Mouse (Mus musculus) cerebellum, adult 18-20 months (tissue): ENCODE data around the gene Pias3.
"Not testable (repeated sequence)": the region's sequence is repeated elsewhere in the genome, so short reads cannot be mapped to it uniquely, and the experiment has no call there.

Experiments
- DNase-seq, 2 experiments: peaks; one replicate each; pipeline ENCODE4 v3.0.0; 2021

Pias3 gene

DNA sequence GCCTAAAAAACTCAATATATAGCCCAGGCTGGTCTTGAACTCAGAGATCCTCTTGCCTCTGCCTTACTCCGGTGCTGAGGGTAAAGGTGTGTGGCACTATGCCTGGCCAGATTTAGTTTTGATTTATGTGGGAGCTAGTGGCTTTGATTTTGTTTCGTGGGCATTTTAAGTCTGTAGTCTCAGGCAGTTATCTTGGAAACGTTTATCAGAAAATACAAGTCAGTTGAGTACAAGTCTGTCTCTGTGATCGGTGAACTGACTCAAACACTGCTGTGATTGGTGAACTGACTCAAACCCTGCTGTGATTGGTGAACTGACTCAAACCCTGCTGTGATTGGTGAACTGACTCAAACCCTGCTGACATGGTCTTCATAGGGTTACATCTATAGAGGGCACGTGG lies 34.6 kb downstream of the Pias3 start:
- no peak for DNase-seq

DNA sequence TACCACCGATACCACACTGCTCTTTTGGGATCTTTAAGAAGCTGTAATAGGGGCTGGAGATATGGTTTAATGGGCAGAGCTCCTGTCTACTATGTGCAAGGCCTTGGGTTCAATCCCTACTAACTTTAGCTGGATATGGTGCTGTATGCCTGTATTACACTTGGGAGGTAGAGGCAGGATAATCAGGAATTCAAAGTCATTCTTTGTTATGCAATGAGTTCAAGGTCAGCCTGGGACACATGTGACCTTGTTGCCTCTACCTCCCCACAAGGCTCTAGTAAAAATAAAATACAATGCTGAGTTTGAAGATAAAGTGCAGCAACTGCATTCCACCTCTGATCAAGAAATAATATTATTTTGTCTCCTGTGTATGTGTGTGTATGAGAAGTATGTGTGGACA lies 37.8 kb downstream of the Pias3 start:
- DNase-seq, result no peak

DNA sequence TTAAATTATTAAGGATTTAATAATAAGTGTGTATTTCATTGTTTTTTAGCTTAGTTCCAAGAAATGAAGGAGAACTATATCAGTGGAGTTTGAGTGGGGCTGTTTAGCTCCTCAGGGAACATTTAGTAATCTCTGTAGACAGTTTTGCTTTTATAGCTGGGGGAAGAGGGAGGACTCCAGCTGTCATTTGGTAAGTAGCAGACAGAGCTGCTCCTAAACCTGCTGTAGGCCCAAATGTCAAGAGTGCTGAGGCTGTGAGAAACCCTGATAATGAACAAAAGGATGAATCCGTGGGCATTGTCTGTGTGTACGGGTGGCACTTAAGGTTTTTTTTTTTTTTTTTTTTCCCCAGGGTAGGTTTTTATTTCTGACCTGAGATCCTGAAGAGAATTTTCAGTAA lies 39.0 kb downstream of the Pias3 start:
- no peak for DNase-seq

DNA sequence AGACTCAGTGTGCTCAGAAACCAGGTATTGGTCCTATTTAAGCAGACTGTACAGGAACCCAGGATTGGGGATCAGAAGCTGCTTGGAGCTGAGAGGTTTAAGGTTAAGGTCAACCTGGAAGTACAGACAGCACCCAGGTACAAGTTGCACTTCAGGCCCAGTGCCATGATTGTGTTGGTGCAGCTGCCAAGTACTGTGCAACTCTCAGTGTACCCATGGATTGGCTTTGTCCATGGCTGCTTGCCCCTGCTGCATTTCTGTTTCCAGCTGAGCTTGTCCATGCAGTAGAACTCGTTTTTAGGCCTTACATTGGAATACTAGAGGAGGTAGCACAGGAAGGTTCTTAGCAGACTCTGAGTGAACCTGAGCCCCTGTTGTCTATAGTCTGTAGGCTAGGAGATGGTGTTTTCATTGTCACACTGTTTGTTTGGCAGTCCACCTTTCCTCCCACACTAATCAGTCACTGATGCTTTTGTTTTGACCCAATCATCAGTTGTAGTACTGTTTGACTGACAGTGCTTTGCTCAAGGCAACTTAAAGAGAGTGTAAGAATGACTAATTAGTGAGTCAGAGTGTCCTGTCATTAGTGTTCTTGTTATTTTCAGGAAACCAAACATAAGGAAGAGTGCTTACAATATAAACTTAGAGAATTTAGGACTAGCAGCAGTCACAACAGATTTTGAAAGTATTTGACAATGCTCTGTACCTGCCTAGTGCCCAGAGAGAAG lies 41.0 kb downstream of the Pias3 start:
- no peak for DNase-seq

DNA sequence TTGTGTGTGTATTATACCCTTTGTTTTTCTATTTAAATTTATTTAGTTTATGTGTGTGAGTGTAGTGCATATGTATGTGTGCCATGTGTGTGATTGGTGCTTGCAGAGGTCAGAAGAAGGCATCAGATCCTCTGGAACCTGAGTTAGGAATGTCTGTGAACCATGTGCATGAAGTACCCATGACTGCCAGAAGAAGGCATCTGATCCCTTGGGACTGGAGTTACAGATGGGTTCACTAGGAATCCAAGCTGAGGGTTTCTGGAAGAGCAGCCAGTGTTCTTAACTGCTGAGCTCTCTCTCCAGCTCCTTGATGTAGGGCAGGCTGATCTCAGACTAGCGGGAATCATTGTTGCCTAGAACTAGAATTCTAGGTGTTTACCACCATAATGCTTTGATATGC lies 41.8 kb downstream of the Pias3 start:
- no peak for DNase-seq

DNA sequence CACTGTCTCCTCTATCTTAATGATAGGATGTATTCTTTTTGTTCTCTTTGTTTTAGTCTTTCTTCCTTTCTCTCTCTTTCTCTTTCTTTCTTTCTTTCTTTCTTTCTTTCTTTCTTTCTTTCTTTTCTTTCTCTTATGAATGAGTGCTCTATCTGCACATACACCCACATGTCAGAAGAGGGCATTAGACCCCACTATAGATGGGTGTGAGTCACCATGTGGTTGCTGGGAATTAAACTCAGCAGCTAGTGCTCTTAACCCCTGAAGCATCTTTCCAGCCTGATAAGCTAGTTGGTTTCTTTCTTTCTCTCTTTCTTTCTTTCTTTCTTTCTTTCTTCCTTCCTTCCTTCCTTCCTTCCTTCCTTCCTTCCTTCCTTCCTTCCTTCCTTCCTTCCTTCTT lies 44.1 kb downstream of the Pias3 start:
- DNase-seq, result not testable (repeated sequence)

DNA sequence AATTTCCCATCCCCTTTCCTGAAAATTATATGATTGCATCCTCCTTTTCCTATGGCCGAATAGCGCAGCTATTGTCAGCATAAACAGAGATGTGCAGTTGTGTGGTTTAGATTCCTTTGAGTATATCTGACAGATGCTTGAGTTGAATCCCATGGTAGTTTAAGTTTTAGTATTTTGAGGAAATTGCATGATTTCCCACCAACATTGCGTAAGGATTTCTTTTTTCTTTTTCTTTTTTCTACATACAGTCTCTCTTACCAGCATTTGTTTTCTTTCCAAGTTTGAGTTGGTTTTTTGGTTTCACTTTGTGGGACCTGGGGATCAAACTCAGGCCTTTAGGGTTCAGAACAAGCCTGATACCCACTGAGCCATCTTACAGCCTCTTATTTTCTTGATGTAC lies 48.2 kb downstream of the Pias3 start:
- DNase-seq, result no peak

DNA sequence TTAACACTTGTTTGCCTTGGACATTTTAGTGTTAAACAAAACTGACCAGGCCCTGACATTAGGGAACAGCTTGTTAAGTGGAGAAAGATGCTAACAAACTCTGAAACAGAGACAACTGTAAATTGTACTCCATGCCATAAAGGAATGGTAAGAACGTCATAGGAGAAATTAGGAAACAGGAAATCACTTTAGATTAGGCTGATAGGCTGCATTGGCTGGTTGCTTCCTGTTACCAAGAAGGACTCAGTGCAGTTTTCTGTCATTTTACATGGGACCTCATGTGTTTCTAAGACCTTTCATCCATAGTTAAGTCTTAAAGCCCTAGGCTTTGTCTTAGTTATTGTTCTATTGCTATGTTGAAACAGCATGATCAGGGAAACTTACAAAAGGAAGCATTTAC lies 50.6 kb downstream of the Pias3 start:
- DNase-seq, result no peak
